Mouse (Mus musculus) lung, embryonic 15.5 days (tissue): ENCODE results near the gene Elk3. TPM values are rescaled to one million over a fixed set of nuclear protein-coding genes. Genes with fewer than 3 reads are reported as not detected.
A peak's percentile ranks its signal among the peaks of the same experiment; 100 is the strongest.

Source experiments
- ATAC-seq: fragments of 200-750 bp; cut with Nextera tagmentation; 2 replicates; pipeline ENCODE4 v1.8.0; 2017; ENCODE audit warnings: moderate number of reproducible peaks, borderline replicate concordance; ENCODE audit not compliant: low FRiP score, low TSS enrichment; ENCODE audit errors: extremely low read depth
- H3K27ac ChIP-seq: fragments of 300-500 bp; sonication (generic); 2 replicates; pipeline ENCODE4 v1.5.1; 2015; ENCODE audit warnings: moderate library complexity, mild to moderate bottlenecking, inconsistent platforms
- H3K27me3 ChIP-seq: fragments of 300-500 bp; sonication (generic); 2 replicates; pipeline ENCODE4 v1.6.1; 2015; ENCODE audit warnings: inconsistent platforms
- H3K36me3 ChIP-seq: fragments of 300-500 bp; sonication (generic); 2 replicates; pipeline ENCODE4 v1.6.1; 2015; ENCODE audit warnings: inconsistent platforms
- H3K4me1 ChIP-seq: fragments of 300-500 bp; sonication (generic); 2 replicates; pipeline ENCODE4 v1.6.1; 2015; ENCODE audit warnings: inconsistent platforms
- H3K4me2 ChIP-seq: fragments of 300-500 bp; sonication (generic); 2 replicates; pipeline ENCODE4 v1.6.1; 2015; ENCODE audit warnings: inconsistent platforms, mild to moderate bottlenecking, moderate library complexity
- H3K4me3 ChIP-seq: fragments of 300-500 bp; sonication (generic); 2 replicates; pipeline ENCODE4 v1.5.1; 2015; ENCODE audit warnings: mild to moderate bottlenecking, inconsistent platforms
- H3K9ac ChIP-seq: fragments of 300-500 bp; sonication (generic); 2 replicates; pipeline ENCODE4 v1.6.1; 2015; ENCODE audit warnings: inconsistent platforms
- H3K9me3 ChIP-seq: fragments of 300-500 bp; sonication (generic); 2 replicates; pipeline ENCODE4 v1.6.1; 2016; ENCODE audit warnings: inconsistent platforms
- WGBS: fragments of 180-500 bp; shearing (Covaris S2); methylation state at CpG from one replicate; pipeline ENCODE4 v1.1.7; 2015; 5-methylcytosine and 5-hydroxymethylcytosine counted together
- polyA plus RNA-seq: library from polyadenylated mRNA; unstranded; fragments of >200 nt; fragmentation: Nextera tagmentation; extraction: Ambion mirVana; gene quantifications from 2 replicates; pipeline ENCODE4 v1.2.1, GENCODE M21; 2015

Elk3 gene
- polyA plus RNA-seq, 1 experiment from 2014 or later = 52.3 TPM

DNA sequence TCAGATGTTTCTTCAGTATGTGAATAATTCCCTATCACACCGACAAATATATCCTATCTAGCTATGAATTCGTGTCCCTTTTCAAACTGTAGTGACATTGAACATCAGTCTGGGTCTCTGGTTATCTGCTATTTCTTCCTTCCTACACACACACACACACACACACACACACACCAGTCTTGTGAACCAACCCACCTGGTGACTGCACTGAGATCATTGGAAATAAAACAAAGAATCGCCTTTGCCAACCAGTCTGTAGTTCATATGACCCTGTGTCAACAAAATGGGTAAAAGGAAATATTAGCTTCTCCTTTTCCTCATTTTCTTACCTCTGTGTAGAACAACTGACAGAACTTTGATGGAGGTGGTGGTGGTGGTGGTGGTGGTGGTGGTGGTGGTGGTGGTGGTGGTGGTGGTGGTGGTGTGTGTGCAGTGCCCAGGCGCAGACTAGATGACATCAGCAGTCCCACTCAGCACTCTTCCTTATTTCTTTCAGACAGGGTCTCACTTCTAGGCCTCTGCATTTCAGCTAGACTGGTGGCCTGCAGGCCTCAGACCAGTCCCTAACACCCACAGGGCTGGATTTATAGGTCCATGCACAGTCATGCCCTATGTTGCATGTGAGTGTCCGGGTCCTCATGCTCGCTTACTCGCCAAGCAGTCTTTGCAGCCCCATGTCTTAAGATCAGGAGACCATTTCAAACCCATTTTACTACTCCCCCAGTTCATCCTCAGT lies 64.6 kb downstream of the Elk3 start:
- peaks cover 14% of the 10 kb centered on the region; the same call in 1 of the 2 replicates for H3K36me3 ChIP-seq
- 86% methylated on average over 7 of the region's 7 CpGs for WGBS
- ATAC-seq = no peak

DNA sequence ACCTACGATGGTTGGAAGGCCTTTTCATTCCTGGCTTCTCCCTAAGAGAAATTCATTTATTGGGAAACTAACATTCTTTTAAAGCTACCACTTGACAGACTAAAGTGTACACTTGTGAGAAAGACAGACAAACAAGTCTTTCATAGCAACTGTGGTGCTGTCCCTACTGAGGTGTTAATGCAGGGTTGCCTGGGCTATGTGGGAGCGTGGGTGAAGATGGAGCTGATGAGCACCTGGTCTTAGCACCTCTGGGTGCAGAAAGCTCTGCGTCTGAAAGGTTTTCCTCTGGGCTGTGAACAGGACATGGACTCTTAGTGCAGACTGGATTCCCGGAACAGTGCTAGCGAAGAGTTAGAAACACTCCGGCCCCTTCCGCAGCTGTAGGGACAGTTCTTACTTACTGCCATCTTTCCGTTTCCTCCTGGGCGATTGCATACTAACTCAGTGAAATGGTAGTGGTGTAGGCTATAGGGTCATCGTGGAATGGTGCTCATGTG lies 66.7 kb downstream of the Elk3 start:
- Histone ChIP-seq H3K36me3 (peaks cover 20% of the 10 kb centered on the region; the same call in 1 of the 2 replicates), H3K27ac (no peak overlapping the region), H3K4me3 (no peak overlapping the region), H3K9ac (no peak overlapping the region), H3K9me3 (no peaks in the 10 kb centered on the region), H3K4me2 (no peak overlapping the region), H3K4me1 (peaks cover 9% of the 10 kb centered on the region), H3K27me3 (no peaks in the 10 kb centered on the region)
- no peak for ATAC-seq
- WGBS = 86% methylated on average over 10 of the region's 10 CpGs

More for the DNA sequence above, 64.6 kb downstream of the Elk3 start:
- Histone ChIP-seq H3K4me1 (peaks cover 14% of the 10 kb centered on the region), H3K4me2 (no peak overlapping the region), H3K4me3 (no peak overlapping the region), H3K27me3 (no peaks in the 10 kb centered on the region), H3K9ac (no peak overlapping the region), H3K9me3 (no peaks in the 10 kb centered on the region), H3K27ac (no peak overlapping the region)

DNA sequence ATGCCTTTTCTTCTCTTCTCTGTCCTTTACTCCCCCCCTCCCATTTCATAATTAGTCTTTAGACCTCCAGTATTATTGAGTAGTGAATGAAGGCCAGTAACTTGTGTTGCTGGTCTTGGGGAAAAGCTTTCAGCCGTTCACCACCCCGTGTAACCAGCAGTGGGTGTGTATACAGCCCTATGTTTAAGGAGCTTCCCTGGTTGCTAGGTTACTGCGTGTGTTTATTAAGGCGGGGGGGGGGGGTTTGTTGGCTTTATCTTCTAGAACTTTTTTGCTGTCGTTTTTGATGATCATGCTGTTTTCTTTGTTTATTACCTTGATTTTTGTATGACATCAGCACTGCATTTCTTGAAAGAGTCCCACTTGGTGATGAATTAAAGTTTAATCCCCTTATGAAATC lies 68.1 kb downstream of the Elk3 start:
- Histone ChIP-seq H3K4me2 (no peak overlapping the region), H3K4me1 (peaks cover 9% of the 10 kb centered on the region), H3K27me3 (no peaks in the 10 kb centered on the region), H3K9me3 (no peaks in the 10 kb centered on the region), H3K9ac (no peak overlapping the region), H3K4me3 (no peak overlapping the region), H3K27ac (no peak overlapping the region), H3K36me3 (peaks cover 28% of the 10 kb centered on the region)
- ATAC-seq = no peak
- WGBS = 10% methylated on average over 5 of the region's 5 CpGs

DNA sequence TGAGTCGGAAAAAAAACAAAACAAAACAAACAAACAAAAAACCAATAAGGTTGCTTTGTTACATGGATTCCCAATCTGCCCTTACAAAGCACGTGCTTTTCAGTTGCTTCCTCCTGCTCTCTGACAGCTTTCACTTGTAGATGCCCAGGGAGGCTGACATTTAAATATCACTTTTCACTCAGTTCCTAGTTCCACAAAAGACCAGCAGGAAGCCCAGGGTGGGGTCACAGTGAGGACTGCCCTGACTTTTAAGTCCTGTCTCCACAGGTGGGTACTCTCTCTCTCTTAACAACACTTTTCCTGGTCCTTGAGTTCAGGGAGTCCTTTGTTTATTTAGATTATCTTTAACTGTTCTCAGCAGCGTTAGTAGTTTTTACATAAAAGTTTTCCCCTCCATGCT lies 68.7 kb downstream of the Elk3 start:
- Histone ChIP-seq H3K4me1 (peaks cover 9% of the 10 kb centered on the region), H3K27me3 (no peaks in the 10 kb centered on the region), H3K4me3 (no peak overlapping the region), H3K4me2 (no peak overlapping the region), H3K9me3 (no peaks in the 10 kb centered on the region), H3K9ac (no peak overlapping the region), H3K27ac (no peak overlapping the region), H3K36me3 (peaks cover 33% of the 10 kb centered on the region)
- WGBS = 17% methylated on average over 3 of the region's 3 CpGs
- ATAC-seq = no peak

DNA sequence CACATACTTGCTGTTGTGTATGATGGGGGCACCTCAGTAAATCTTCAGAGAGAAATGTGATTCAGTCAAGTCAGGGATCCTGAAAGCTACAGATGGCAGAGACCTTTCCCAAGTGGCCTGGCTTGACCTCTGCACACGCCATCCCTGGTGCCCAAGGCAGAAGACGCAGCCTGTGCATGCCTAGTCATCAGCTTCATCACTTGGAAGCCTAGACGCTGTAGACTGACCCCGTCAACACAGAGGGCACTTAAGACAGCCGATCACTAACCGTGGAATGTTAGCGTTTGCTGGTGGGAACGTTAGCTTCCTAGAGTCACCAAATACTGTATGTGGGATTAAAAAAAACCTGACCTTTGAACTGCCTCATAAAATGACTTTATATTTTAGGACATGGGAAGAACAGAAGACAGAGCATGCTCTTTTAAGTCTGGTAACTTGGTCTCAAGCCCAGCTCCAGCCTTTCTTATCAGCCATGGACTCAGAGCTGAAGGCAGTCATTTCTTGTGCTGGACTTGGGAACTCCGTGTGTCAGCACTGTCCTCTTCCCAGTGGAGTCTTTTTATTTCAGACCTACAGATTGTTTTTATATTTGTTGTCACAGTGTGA lies 71.6 kb downstream of the Elk3 start:
- WGBS = 44% methylated on average over 9 of the region's 9 CpGs
- no peak overlapping the region for H3K27ac ChIP-seq
- no peak overlapping the region for H3K4me3 ChIP-seq
- no peak for ATAC-seq
- peaks cover 47% of the 10 kb centered on the region for H3K36me3 ChIP-seq
- no peaks in the 10 kb centered on the region for H3K9me3 ChIP-seq
- peaks cover 9% of the 10 kb centered on the region for H3K4me1 ChIP-seq
- H3K27me3 ChIP-seq = no peaks in the 10 kb centered on the region
- H3K9ac ChIP-seq = no peak overlapping the region
- H3K4me2 ChIP-seq = no peak overlapping the region

DNA sequence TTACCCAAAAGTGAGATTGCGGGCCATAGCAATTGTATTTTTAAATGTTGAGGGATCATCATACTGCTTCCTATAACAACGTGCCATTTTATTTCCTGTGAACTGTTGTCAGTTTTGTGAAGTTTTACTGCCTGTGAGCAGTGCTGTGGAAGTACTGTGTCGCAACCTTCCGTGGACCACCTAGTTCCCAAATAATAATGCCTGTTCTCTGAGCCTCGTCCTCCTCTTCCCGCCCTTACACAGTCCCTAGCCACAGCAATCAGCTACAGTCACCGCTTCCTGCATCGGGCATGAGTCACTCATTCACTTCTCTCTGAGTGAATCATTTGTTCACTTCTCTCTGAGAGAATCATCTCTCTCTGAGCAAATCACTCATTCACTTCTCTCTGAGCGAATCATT lies 76.2 kb downstream of the Elk3 start:
- Histone ChIP-seq H3K4me2 (no peak overlapping the region), H3K27ac (no peak overlapping the region), H3K9me3 (no peaks in the 10 kb centered on the region), H3K4me1 (peaks cover 6% of the 10 kb centered on the region; the same call in 1 of the 2 replicates), H3K36me3 (peaks cover 57% of the 10 kb centered on the region), H3K9ac (no peak overlapping the region), H3K4me3 (no peak overlapping the region), H3K27me3 (no peaks in the 10 kb centered on the region)
- ATAC-seq = no peak
- WGBS = 89% methylated on average over 9 of the region's 9 CpGs

DNA sequence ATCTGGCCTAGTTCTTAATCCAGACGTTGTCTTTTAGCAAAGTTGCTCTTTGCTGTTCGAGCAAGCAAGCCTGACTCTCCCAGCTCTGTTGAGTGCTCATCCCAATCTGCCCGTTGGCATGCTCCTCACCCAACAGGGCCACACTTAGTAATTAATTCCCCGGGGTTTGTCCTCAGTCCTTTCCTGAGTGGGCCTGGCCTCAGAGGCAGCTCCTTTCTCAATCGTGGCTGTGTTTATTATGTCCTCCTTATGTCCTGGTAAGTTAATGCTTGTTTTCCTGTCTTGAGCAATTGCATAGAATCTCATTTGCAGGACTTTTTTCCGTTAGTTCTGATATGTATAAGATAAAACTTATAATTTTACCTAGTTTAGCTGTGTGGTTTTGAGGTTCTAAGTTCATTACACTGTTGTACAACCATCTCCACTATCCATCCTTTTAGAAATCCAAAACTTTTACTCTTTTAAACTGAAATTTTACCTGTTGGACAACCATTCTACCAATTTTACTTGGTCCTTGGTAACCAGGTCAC lies 77.2 kb downstream of the Elk3 start:
- Histone ChIP-seq H3K27ac (no peak overlapping the region), H3K4me3 (no peak overlapping the region), H3K4me2 (no peak overlapping the region), H3K9me3 (no peaks in the 10 kb centered on the region), H3K4me1 (no peaks in the 10 kb centered on the region), H3K9ac (no peak overlapping the region), H3K27me3 (no peaks in the 10 kb centered on the region), H3K36me3 (peaks cover 49% of the 10 kb centered on the region)
- ATAC-seq = no peak
- 76% methylated on average over 6 of the region's 6 CpGs for WGBS

DNA sequence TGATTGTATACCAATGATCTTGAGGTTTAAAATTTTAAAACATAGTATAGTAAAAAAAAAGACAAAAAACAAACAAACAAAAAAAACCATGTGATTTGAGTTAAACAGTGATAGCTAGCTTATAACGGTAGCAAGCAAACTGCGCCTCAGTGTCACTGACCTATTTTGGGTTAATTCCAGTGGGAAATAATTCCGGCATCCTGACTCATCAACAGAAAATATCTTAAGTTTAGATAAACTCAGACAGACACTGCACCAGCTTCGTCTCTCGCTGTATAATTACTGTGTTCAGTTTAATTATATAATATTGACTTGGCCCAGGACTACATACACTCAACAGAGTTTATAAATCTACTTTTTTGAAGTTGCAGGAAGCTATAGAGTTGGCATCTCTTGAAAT lies 79.0 kb downstream of the Elk3 start:
- 83% methylated on average over 5 of the region's 5 CpGs for WGBS
- Histone ChIP-seq H3K9me3 (no peaks in the 10 kb centered on the region), H3K4me3 (no peak overlapping the region), H3K36me3 (peaks cover 42% of the 10 kb centered on the region), H3K9ac (no peak overlapping the region), H3K27ac (no peak overlapping the region), H3K4me2 (no peak overlapping the region), H3K27me3 (no peaks in the 10 kb centered on the region), H3K4me1 (peaks cover 6% of the 10 kb centered on the region)
- ATAC-seq = no peak

DNA sequence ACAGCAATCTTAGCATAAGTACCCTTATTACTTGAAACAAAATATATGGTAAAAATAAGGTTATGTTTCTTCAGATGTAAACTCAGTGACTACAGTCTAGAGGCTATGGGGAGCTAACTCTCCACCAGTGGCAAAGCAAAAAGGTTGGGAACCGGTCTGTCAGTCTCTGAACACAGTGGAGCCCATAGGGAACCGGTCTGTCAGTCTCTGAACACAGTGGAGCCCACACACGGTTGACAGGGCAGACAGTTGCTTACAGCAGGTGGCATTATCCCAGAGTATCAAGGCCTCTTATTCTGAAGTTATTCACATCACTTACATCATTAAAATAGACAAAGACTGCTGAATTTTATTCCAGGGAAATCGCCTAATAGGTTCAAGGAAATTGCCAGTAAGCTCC lies 79.4 kb downstream of the Elk3 start:
- H3K36me3 ChIP-seq = peaks cover 43% of the 10 kb centered on the region
- no peak overlapping the region for H3K4me2 ChIP-seq
- H3K27me3 ChIP-seq = no peaks in the 10 kb centered on the region
- H3K4me1 ChIP-seq = peaks cover 6% of the 10 kb centered on the region
- no peak for ATAC-seq
- H3K4me3 ChIP-seq = no peak overlapping the region
- no peak overlapping the region for H3K27ac ChIP-seq
- 76% methylated on average over 4 of the region's 4 CpGs for WGBS
- H3K9me3 ChIP-seq = no peaks in the 10 kb centered on the region
- no peak overlapping the region for H3K9ac ChIP-seq

DNA sequence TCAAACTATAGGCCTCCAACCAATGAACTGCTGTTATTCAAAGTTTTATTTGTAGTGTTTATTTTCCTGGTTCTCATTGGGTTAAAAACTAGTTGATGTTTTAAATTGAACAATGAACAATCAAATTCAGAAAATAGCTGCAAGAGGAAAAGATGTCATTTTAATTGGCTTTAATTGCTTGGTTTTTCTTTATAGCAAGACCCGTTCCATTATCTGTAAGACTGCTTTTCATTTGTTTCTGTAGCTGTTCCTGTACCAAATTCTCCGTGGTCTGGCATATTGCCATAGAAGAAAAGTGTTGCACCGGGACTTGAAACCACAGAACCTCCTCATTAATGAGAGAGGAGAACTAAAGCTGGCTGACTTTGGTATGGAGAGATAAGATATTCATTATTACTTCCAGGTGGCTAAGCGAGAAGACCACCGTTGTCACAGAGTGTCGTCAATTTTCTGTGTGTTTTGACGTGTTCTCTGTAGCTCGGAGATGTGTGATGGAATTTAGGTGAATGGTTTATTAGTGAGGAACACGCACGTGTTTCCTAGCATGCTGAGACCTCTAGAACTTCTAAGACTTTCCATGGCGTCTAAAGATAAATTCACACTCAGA lies 82.4 kb downstream of the Elk3 start:
- peaks cover 6% of the 10 kb centered on the region for H3K4me1 ChIP-seq
- no peak for ATAC-seq
- no peaks in the 10 kb centered on the region for H3K27me3 ChIP-seq
- no peak overlapping the region for H3K27ac ChIP-seq
- H3K9ac ChIP-seq = no peak overlapping the region
- no peak overlapping the region for H3K4me2 ChIP-seq
- peaks cover 29% of the 10 kb centered on the region for H3K36me3 ChIP-seq
- H3K4me3 ChIP-seq = no peak overlapping the region
- WGBS = 61% methylated on average over 11 of the region's 11 CpGs
- H3K9me3 ChIP-seq = no peaks in the 10 kb centered on the region

DNA sequence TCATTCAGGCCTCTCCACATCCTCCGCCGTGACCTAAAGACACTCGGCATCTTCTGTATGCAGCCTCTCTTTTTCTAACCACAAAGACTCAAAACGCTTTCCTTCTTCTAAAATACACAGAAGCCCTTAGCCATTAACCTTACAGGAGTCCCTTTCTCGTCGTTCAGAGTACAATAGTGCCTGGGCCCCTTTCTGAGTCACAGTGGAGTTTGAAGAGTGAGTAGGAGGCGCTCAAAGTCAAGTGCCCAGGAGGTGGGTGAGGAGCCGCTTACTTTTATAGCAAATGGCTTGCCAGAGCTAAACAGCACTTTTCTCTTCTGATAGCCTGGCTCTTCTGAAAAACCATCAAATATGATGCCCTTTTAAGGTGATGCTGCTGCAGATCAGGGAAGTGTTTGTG lies 83.0 kb downstream of the Elk3 start:
- no peak overlapping the region for H3K4me2 ChIP-seq
- H3K9ac ChIP-seq = no peak overlapping the region
- ATAC-seq = no peak
- H3K27ac ChIP-seq = 0 out of 2 replicates have a peak overlapping the region, but pooled peaks have one; percentile 15
- H3K4me1 ChIP-seq = peaks cover 6% of the 10 kb centered on the region
- 50% methylated on average over 8 of the region's 8 CpGs for WGBS
- H3K36me3 ChIP-seq = peaks cover 25% of the 10 kb centered on the region
- no peaks in the 10 kb centered on the region for H3K27me3 ChIP-seq
- H3K9me3 ChIP-seq = no peaks in the 10 kb centered on the region
- H3K4me3 ChIP-seq = no peak overlapping the region

DNA sequence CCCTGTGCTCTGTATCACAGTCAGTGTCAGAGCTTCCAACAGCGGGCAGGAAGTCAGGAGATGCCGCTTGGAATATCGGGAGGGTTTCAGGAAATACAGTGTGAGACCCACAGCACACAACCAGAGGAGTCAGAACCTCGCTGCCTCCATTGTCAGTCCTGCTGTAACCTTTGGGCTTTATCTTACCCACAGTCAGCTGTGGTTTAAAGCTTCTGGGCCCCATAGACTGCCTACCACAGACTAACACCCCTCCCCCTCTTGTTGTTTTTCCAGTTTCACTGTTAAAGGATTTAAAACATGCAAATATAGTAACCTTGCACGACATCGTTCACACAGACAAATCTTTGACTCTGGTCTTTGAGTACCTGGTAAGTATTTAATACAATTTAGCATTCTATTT lies 85.2 kb downstream of the Elk3 start:
- H3K27me3 ChIP-seq = no peaks in the 10 kb centered on the region
- no peak overlapping the region for H3K4me2 ChIP-seq
- H3K27ac ChIP-seq = no peak overlapping the region
- WGBS = 75% methylated on average over 6 of the region's 6 CpGs
- H3K36me3 ChIP-seq = peaks cover 14% of the 10 kb centered on the region; the same call in 1 of the 2 replicates
- no peak overlapping the region for H3K4me3 ChIP-seq
- no peaks in the 10 kb centered on the region for H3K9me3 ChIP-seq
- no peak overlapping the region for H3K9ac ChIP-seq
- no peak for ATAC-seq
- H3K4me1 ChIP-seq = peaks cover 6% of the 10 kb centered on the region
